Mouse (Mus musculus): ENCODE measurements around the gene Memo1. TPM values are rescaled to one million over a fixed set of nuclear protein-coding genes. Genes with fewer than 3 reads are reported as not detected.
"Not testable (repeated sequence)": the region's sequence is repeated elsewhere in the genome, so short reads cannot be mapped to it uniquely, and the experiment has no call there.

The Memo1 gene
- total RNA-seq, 1 experiment: 66.7 TPM

DNA sequence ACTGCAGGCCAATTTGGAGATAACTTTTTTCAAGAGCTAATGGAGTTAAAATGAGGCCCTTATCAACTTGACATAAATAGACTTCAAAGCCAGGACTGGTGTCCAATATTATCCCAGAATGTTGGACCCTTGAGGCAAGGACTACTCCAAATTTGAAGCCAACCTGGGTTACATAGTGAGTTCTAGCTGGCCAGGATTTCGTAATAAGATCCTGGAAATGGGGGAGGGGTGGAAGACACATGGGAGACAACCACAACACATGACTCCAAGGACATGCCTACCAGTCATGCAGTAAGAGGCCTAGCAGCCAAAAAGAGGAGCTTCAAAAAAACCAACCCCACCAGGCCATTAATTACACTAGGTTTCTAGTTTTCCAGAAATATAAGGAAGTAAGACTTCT is 50.0 kb downstream of the Memo1 start:
- no peak for DNase-seq (ENCODE audit: low read depth, low spot score)
- Histone ChIP-seq H3K27ac (ENCODE audit: insufficient read depth, low read depth, low read length, poor library complexity, severe bottlenecking) (no peak overlapping the region), H3K4me1 (ENCODE audit: control insufficient read depth in 2 of 2, insufficient read depth in 2 of 2, low read length in 2 of 2, poor library complexity in 1 of 2) (peaks cover 0 to 2% of the 10 kb centered on the region in 2 experiments; a peak in 1 of 4 replicates), H3K9ac (ENCODE audit: insufficient read depth, low read depth, low read length, poor library complexity, severe bottlenecking) (no peak overlapping the region), H3K36me3 (ENCODE audit: control insufficient read depth, insufficient read depth, low read length, poor library complexity, severe bottlenecking) (no peaks in the 10 kb centered on the region), H3K4me3 (ENCODE audit: insufficient read depth in 1 of 2, low read depth in 1 of 2, low read length in 2 of 2, poor library complexity in 1 of 2, severe bottlenecking in 1 of 2) (no peak overlapping the region), H3K9me3 (ENCODE audit: control insufficient read depth, insufficient read depth, low read depth, low read length) (no peaks in the 10 kb centered on the region)
- in situ Hi-C loops (cut with MboI; ENCODE audit: low sequenced_read_pairs in 2 of 2, unreplicated experiment in 2 of 2): no loop called here
- TF ChIP-seq ZNF384 (IDR thresholded peaks at IDR 0.05; ENCODE audit: low read depth, low read length) (no peak), ZC3H11A (IDR thresholded peaks at IDR 0.05; ENCODE audit: borderline replicate concordance, low read depth, low read length) (no peak)

DNA sequence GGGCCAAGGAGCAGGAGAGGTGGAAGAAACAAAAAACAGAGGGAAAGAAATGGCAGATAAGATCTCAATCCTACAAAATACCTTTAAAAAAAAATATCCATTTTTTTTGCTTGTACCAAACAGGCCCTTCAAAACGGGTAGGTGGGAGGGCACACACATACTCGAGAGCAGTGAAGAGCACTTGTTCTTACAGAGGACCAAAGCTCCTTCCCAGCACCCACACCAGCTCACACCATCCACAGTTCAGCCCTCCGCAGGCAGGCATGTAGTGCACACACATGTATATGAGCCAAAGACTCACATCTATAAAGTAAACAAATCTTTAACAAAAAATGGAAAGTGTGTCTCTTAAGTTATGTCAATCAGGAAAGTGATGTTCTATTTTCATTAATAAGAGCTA is 52.5 kb downstream of the Memo1 start:
- Histone ChIP-seq H3K4me1 (ENCODE audit: control insufficient read depth in 2 of 2, insufficient read depth in 2 of 2, low read length in 2 of 2, poor library complexity in 1 of 2) (peaks cover 0 to 2% of the 10 kb centered on the region in 2 experiments; a peak in 1 of 4 replicates), H3K9ac (ENCODE audit: insufficient read depth, low read depth, low read length, poor library complexity, severe bottlenecking) (no peak overlapping the region), H3K9me3 (ENCODE audit: control insufficient read depth, insufficient read depth, low read depth, low read length) (no peaks in the 10 kb centered on the region), H3K4me3 (ENCODE audit: insufficient read depth in 1 of 2, low read depth in 1 of 2, low read length in 2 of 2, poor library complexity in 1 of 2, severe bottlenecking in 1 of 2) (no peak overlapping the region), H3K36me3 (ENCODE audit: control insufficient read depth, insufficient read depth, low read length, poor library complexity, severe bottlenecking) (no peaks in the 10 kb centered on the region), H3K27ac (ENCODE audit: insufficient read depth, low read depth, low read length, poor library complexity, severe bottlenecking) (no peak overlapping the region)
- DNase-seq (ENCODE audit: low read depth, low spot score): no peak
- TF ChIP-seq HCFC1 (IDR thresholded peaks at IDR 0.05; ENCODE audit: borderline replicate concordance, insufficient read depth, low read length) (no peak), MAFK (IDR thresholded peaks at IDR 0.05; ENCODE audit: insufficient read depth, low read depth, low read length) (no peak), ZNF384 (IDR thresholded peaks at IDR 0.05; ENCODE audit: low read depth, low read length) (no peak)
- in situ Hi-C loops (cut with MboI; ENCODE audit: low sequenced_read_pairs in 2 of 2, unreplicated experiment in 2 of 2): no loop called here

DNA sequence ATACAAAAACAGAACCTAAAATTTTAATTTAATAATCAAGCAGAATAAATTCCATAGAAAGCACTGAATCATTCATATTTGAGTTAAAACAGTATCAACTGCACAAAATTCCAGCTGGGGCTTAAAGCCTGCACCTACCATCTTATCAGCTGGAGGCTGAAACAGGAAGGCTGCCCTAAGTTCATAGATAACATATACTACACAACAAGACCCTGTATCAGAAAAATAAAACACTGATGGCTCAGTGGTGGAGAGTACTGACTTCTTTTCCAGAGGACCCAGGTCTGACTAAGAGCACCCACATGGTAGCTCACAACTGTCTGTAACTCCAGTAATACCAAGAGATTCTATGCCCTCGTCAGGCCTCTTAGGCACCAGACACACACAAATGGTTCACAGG is 55.0 kb downstream of the Memo1 start:
- no peaks in the 10 kb centered on the region for H3K36me3 ChIP-seq (ENCODE audit: control insufficient read depth, insufficient read depth, low read length, poor library complexity, severe bottlenecking)
- TF ChIP-seq HCFC1 (IDR thresholded peaks at IDR 0.05; ENCODE audit: borderline replicate concordance, insufficient read depth, low read length): no peak
- TF ChIP-seq CHD2 (IDR thresholded peaks at IDR 0.05; ENCODE audit: low read depth, low read length): no peak
- TF ChIP-seq ZC3H11A (IDR thresholded peaks at IDR 0.05; ENCODE audit: borderline replicate concordance, low read depth, low read length): no peak
- TF ChIP-seq ZNF384 (IDR thresholded peaks at IDR 0.05; ENCODE audit: low read depth, low read length): no peak
- TF ChIP-seq MAFK (IDR thresholded peaks at IDR 0.05; ENCODE audit: insufficient read depth, low read depth, low read length): no peak
- no peak overlapping the region for H3K9ac ChIP-seq (ENCODE audit: insufficient read depth, low read depth, low read length, poor library complexity, severe bottlenecking)
- no peak for DNase-seq (ENCODE audit: low read depth, low spot score)
- in situ Hi-C loops (cut with MboI; ENCODE audit: low sequenced_read_pairs in 2 of 2, unreplicated experiment in 2 of 2): no loop called here
- H3K4me1 ChIP-seq (ENCODE audit: control insufficient read depth in 2 of 2, insufficient read depth in 2 of 2, low read length in 2 of 2, poor library complexity in 1 of 2): no peaks in the 10 kb centered on the region
- no peak overlapping the region for H3K27ac ChIP-seq (ENCODE audit: insufficient read depth, low read depth, low read length, poor library complexity, severe bottlenecking)
- no peak overlapping the region for H3K4me3 ChIP-seq (ENCODE audit: insufficient read depth in 1 of 2, low read depth in 1 of 2, low read length in 2 of 2, poor library complexity in 1 of 2, severe bottlenecking in 1 of 2)
- H3K9me3 ChIP-seq (ENCODE audit: control insufficient read depth, insufficient read depth, low read depth, low read length): no peaks in the 10 kb centered on the region

DNA sequence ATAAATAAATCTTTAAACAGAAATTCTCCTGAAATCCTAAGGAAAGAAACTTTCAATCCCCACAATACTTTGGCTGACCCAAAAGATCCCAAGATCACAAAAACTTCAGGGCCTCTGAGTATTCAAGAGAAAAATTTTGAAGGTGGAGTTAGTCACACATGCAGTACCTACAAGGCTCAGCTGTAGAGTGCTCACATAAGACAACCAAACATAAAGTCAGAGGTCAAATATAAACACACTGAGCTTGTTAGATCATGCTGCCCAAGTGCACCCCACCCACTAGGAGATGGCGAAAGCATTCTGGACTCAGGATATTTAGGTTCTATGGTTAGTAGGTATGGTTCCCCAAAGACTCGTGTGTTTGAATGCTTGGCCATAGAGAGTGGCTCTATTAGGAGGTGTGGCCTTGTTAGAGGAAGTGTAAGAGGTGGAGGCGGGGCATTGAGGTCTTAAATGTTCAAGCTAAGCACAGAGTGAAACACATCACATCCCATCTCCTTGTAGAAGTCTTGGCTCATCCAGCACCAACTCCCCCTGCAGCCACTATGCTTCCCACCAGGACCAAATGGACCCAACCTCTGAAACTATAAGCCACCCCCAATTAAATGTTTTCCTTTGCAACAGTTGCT is 67.1 kb downstream of the Memo1 start:
- DNase-seq (ENCODE audit: low read depth, low spot score): no peak
- Histone ChIP-seq H3K9ac (ENCODE audit: insufficient read depth, low read depth, low read length, poor library complexity, severe bottlenecking) (no peak overlapping the region), H3K4me3 (ENCODE audit: insufficient read depth in 1 of 2, low read depth in 1 of 2, low read length in 2 of 2, poor library complexity in 1 of 2, severe bottlenecking in 1 of 2) (no peak overlapping the region), H3K9me3 (ENCODE audit: control insufficient read depth, insufficient read depth, low read depth, low read length) (no peaks in the 10 kb centered on the region), H3K4me1 (ENCODE audit: control insufficient read depth in 2 of 2, insufficient read depth in 2 of 2, low read length in 2 of 2, poor library complexity in 1 of 2) (no peaks in the 10 kb centered on the region), H3K36me3 (ENCODE audit: control insufficient read depth, insufficient read depth, low read length, poor library complexity, severe bottlenecking) (no peaks in the 10 kb centered on the region), H3K27ac (ENCODE audit: insufficient read depth, low read depth, low read length, poor library complexity, severe bottlenecking) (no peak overlapping the region)
- in situ Hi-C loops (cut with MboI; ENCODE audit: low sequenced_read_pairs in 2 of 2, unreplicated experiment in 2 of 2): no loop called here
- no peak for TF ChIP-seq ZNF384 (IDR thresholded peaks at IDR 0.05; ENCODE audit: low read depth, low read length)
- no peak for TF ChIP-seq ZC3H11A (IDR thresholded peaks at IDR 0.05; ENCODE audit: borderline replicate concordance, low read depth, low read length)
- no peak for TF ChIP-seq MAFK (IDR thresholded peaks at IDR 0.05; ENCODE audit: insufficient read depth, low read depth, low read length)
- no peak for TF ChIP-seq CHD2 (IDR thresholded peaks at IDR 0.05; ENCODE audit: low read depth, low read length)
- TF ChIP-seq HCFC1 (IDR thresholded peaks at IDR 0.05; ENCODE audit: borderline replicate concordance, insufficient read depth, low read length): no peak

DNA sequence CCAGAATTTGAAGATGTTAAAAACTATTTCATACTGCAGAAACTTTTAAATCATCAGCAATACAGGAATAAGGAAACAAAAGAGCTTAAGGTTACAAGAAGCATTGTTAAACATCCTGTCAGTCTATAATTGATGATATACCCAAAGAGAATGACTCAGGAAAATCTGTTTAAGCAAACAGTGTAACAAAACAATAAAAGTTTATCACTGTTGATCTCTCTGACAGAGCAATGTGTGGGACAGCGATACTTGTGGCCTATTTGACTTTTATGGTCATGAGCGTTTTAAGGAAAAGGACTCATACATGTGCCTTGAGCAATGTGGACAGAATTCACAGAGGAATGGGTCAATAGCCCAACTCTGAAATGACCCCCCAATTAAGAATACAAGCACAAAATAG is 78.0 kb downstream of the Memo1 start:
- no peak overlapping the region for H3K9ac ChIP-seq (ENCODE audit: insufficient read depth, low read depth, low read length, poor library complexity, severe bottlenecking)
- DNase-seq (ENCODE audit: low read depth, low spot score): no peak
- peaks cover 4% of the 10 kb centered on the region; the same call in 1 of the 2 replicates for H3K36me3 ChIP-seq (ENCODE audit: control insufficient read depth, insufficient read depth, low read length, poor library complexity, severe bottlenecking)
- in situ Hi-C loops (cut with MboI; ENCODE audit: low sequenced_read_pairs in 2 of 2, unreplicated experiment in 2 of 2): no loop called here
- H3K4me3 ChIP-seq (ENCODE audit: insufficient read depth in 1 of 2, low read depth in 1 of 2, low read length in 2 of 2, poor library complexity in 1 of 2, severe bottlenecking in 1 of 2): no peak overlapping the region
- H3K9me3 ChIP-seq (ENCODE audit: control insufficient read depth, insufficient read depth, low read depth, low read length): no peaks in the 10 kb centered on the region
- no peak overlapping the region for H3K27ac ChIP-seq (ENCODE audit: insufficient read depth, low read depth, low read length, poor library complexity, severe bottlenecking)
- TF ChIP-seq CHD2 (IDR thresholded peaks at IDR 0.05; ENCODE audit: low read depth, low read length) (no peak), ZC3H11A (IDR thresholded peaks at IDR 0.05; ENCODE audit: borderline replicate concordance, low read depth, low read length) (no peak), HCFC1 (IDR thresholded peaks at IDR 0.05; ENCODE audit: borderline replicate concordance, insufficient read depth, low read length) (no peak), MAFK (IDR thresholded peaks at IDR 0.05; ENCODE audit: insufficient read depth, low read depth, low read length) (no peak), ZNF384 (IDR thresholded peaks at IDR 0.05; ENCODE audit: low read depth, low read length) (no peak)
- H3K4me1 ChIP-seq (ENCODE audit: control insufficient read depth in 2 of 2, insufficient read depth in 2 of 2, low read length in 2 of 2, poor library complexity in 1 of 2): peaks cover 0 to 3% of the 10 kb centered on the region in 2 experiments; a peak in 1 of 4 replicates

DNA sequence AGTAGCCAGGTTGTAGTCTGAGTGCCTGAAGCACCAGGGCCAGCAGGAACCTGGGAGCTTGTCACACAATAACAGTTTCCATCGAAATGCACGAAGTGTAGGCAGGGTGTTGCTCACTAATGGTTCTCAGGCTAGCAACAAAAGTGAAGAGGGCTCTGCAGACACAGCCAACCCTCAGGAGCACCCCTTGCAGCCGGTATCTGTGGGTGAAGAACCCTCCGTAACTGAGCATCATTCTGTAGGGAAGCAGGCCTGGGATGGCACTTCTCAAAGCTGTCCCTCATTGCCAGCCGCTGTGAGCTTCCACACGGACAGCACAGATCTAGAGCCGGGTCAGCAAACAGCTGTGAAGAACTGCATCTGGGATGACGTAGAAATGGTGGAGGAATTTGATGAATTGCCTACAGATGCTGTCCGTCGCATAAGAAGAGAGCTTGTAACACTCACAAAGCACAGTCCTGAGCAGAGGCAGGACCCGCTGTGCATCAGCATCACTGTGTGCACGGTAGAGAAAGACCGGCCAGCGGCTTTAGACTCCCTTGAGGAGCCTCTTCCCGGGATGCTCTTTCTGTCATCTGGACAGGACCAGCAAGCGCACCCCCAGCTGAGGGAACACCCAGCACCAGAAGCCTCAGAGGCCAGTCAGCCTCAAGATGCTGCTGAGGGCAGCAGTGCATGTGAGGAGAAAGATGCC is 82.3 kb downstream of the Memo1 start:
- H3K9me3 ChIP-seq (ENCODE audit: control insufficient read depth, insufficient read depth, low read depth, low read length); H3K4me3 ChIP-seq (ENCODE audit: insufficient read depth in 1 of 2, low read depth in 1 of 2, low read length in 2 of 2, poor library complexity in 1 of 2, severe bottlenecking in 1 of 2); H3K4me1 ChIP-seq (ENCODE audit: control insufficient read depth in 2 of 2, insufficient read depth in 2 of 2, low read length in 2 of 2, poor library complexity in 1 of 2); in situ Hi-C loops (cut with MboI; ENCODE audit: low sequenced_read_pairs in 2 of 2, unreplicated experiment in 2 of 2); H3K27ac ChIP-seq (ENCODE audit: insufficient read depth, low read depth, low read length, poor library complexity, severe bottlenecking); DNase-seq (ENCODE audit: low read depth, low spot score); H3K9ac ChIP-seq (ENCODE audit: insufficient read depth, low read depth, low read length, poor library complexity, severe bottlenecking); H3K36me3 ChIP-seq (ENCODE audit: control insufficient read depth, insufficient read depth, low read length, poor library complexity, severe bottlenecking): not testable (repeated sequence)

All from ES-E14 (cell line).